In the genomic region with DNA sequence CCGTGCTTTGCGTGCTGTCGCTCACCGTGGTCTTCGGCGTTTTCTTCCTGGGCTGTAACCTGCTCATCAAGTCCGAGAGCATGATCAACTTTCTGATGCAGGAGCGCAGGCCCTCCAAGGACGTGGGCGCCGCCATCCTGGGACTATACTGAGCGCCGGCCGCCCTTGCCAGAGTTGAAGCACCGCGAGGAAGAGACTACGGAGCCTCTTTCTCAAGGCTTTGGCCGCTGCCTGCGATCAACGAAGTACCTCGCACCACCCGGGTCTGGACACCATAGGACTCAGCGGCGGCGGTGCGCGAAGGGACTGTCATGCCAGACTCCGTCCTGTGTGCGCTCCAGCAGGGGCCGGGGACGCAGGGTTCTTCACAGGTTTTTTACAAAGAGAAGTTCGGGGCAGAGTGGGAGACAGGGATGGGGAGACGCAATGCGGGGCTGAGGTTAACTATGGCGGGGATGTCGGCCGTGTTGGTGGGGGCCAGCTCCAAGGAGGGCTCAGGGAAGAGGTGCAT, we compare ENCODE assay signal across 10 mouse cellular contexts. TPM values are rescaled to one million over a fixed set of nuclear protein-coding genes. Genes with fewer than 3 reads are reported as not detected.
DNase-seq lines count a peak whose midpoint lies in the region; ATAC-seq and TF ChIP-seq lines count a peak whose summit lies in the region.
"Had no signal": no experiment of that assay in that cellular context is flagged by ENCODE, and none has a peak within 500 bp of the region (broad histone marks: within the 10 kb centered on the region; RNA-seq: fewer than 3 reads in every experiment).

No protein-coding gene starts in this region.

- no peaks in the 10 kb centered on the region for H3K27me3 ChIP-seq in testis, adult 2 months (ENCODE audit: control insufficient read depth, insufficient read depth, low read length)
- peaks cover 55% of the 10 kb centered on the region for H3K27me3 ChIP-seq in limb, embryonic 14.5 days (ENCODE audit: control insufficient read depth, insufficient read depth, low read length)
- peaks cover 14% of the 10 kb centered on the region; the same call in 1 of the 2 replicates for H3K27me3 ChIP-seq in stomach, postnatal 0 days (ENCODE audit: control insufficient read depth, insufficient read depth, low read length)

- intact Hi-C loops in gastrocnemius, adult 2 months (cut with DNase I), result no loop called here
- intact Hi-C loops in gastrocnemius, postnatal 14 days (cut with DNase I; ENCODE audit: low total_unique reads), result loop anchor here (10.0 kb wide), 1 partner anchor 265 kb away; no protein-coding TSS in a partner anchor

- H3K4me2 ChIP-seq in limb, embryonic 14.5 days (replicated peaks; ENCODE audit: low read depth, low read length, severe bottlenecking), result peak overlapping the region; percentile 76
- H3K4me2 ChIP-seq in stomach, postnatal 0 days (replicated peaks; ENCODE audit: low read depth), result peak overlapping the region; percentile 52

- no peak for TF ChIP-seq POLR2A in testis, adult 2 months (IDR thresholded peaks at IDR 0.05; ENCODE audit: control insufficient read depth, low read depth, low read length)
- no peak for TF ChIP-seq POLR2A in limb, embryonic 14.5 days (IDR thresholded peaks at IDR 0.05; ENCODE audit: borderline replicate concordance, extremely low read depth, insufficient read depth, insufficient read length)

- no peak for DNase-seq in gastrocnemius, adult 2 months
- no peak for DNase-seq in gastrocnemius, postnatal 14 days
- DNase-seq in testis, postnatal 10 days (ENCODE audit: low spot score), result no peak
- no peak for DNase-seq in limb, embryonic 14.5 days (ENCODE audit: low spot score)
- no peak for DNase-seq in stomach, postnatal 0 days (ENCODE audit: low spot score)
- no peak for DNase-seq in adrenal gland, postnatal 36 days
- no peak for DNase-seq in cerebellum, adult 8-10 months

- TF ChIP-seq CTCF in gastrocnemius, adult 2 months (IDR thresholded peaks at IDR 0.05), result no peak
- TF ChIP-seq CTCF in testis, adult 2 months (IDR thresholded peaks at IDR 0.05; ENCODE audit: control insufficient read depth, insufficient read depth, insufficient replicate concordance, low read depth, low read length), result no peak
- TF ChIP-seq CTCF in stomach, postnatal 0 days (IDR thresholded peaks at IDR 0.05; ENCODE audit: low read depth), result no peak

- peak overlapping the region; percentile 55 for H3K4me3 ChIP-seq in gastrocnemius, adult 2 months
- H3K4me3 ChIP-seq in testis, adult 2 months (ENCODE audit: control insufficient read depth, low read depth, low read length), result peak overlapping the region; percentile 75
- H3K4me3 ChIP-seq in limb, embryonic 14.5 days (replicated peaks; ENCODE audit: low read length), result peak overlapping the region; percentile 39
- peak overlapping the region; percentile 30 for H3K4me3 ChIP-seq in stomach, postnatal 0 days (ENCODE audit: low read depth, low read length)

- peaks cover 20% of the 10 kb centered on the region for H3K4me1 ChIP-seq in testis, adult 2 months (ENCODE audit: control insufficient read depth, insufficient read depth, low read length)
- H3K4me1 ChIP-seq in limb, embryonic 14.5 days (ENCODE audit: control insufficient read depth, insufficient read depth, low read length), result peaks cover 6% of the 10 kb centered on the region
- H3K4me1 ChIP-seq in stomach, postnatal 0 days (replicated peaks; ENCODE audit: control insufficient read depth, insufficient read depth), result no peaks in the 10 kb centered on the region

- no peak for TF ChIP-seq EP300 in stomach, postnatal 0 days (optimal IDR thresholded peaks at IDR 0.05)

- no peak overlapping the region for H3K27ac ChIP-seq in gastrocnemius, adult 2 months
- H3K27ac ChIP-seq in testis, adult 2 months (ENCODE audit: control insufficient read depth, insufficient read depth, low read depth, low read length), result no peak overlapping the region
- H3K27ac ChIP-seq in limb, embryonic 14.5 days (replicated peaks; ENCODE audit: low read depth, low read length), result no peak overlapping the region
- no peak overlapping the region for H3K27ac ChIP-seq in stomach, postnatal 0 days (replicated peaks)
- H3K27ac ChIP-seq: liver, embryonic 14.5 days had no signal

- H3K9ac ChIP-seq in limb, embryonic 14.5 days (ENCODE audit: low read depth, low read length, severe bottlenecking), result peak overlapping the region; percentile 12; the same call in 1 of the 2 replicates
- no peak overlapping the region for H3K9ac ChIP-seq in stomach, postnatal 0 days (ENCODE audit: low read length)
- H3K9ac ChIP-seq: liver, embryonic 14.5 days had no signal

- H3K9me3 ChIP-seq in limb, embryonic 14.5 days (ENCODE audit: control insufficient read depth, low read length), result no peaks in the 10 kb centered on the region
- H3K9me3 ChIP-seq in stomach, postnatal 0 days (ENCODE audit: control insufficient read depth, low read length), result no peaks in the 10 kb centered on the region

- no peaks in the 10 kb centered on the region for H3K36me3 ChIP-seq in testis, adult 2 months (ENCODE audit: control insufficient read depth, insufficient read depth, low read length)
- H3K36me3 ChIP-seq in limb, embryonic 14.5 days (ENCODE audit: control insufficient read depth, insufficient read depth, low read length), result no peaks in the 10 kb centered on the region
- H3K36me3 ChIP-seq in stomach, postnatal 0 days (ENCODE audit: control insufficient read depth, insufficient read depth, low read length), result no peaks in the 10 kb centered on the region

- 3% methylated on average over 37 of the region's 37 CpGs for WGBS in limb, embryonic 14.5 days
- 3% methylated on average over 37 of the region's 37 CpGs for WGBS in stomach, postnatal 0 days

- ATAC-seq in limb, embryonic 14.5 days (ENCODE audit: low FRiP score, low read depth), result no peak
- no peak for ATAC-seq in stomach, postnatal 0 days (ENCODE audit: low FRiP score, low TSS enrichment)

RNA-seq across cellular contexts. Expression of a gene that starts 0.7 kb away (rescaled TPM):
- total RNA-seq in gastrocnemius, adult 2 months (2021), result not detected
- not detected for total RNA-seq in gastrocnemius, postnatal 14 days (2021)
- 2.7 and 4.8 TPM in 2 replicates for polyA plus RNA-seq in testis, adult 2 months (2012; rRNA removed)
- polyA plus RNA-seq in limb, embryonic 14.5 days (2012; rRNA removed), result 0.11 and 0.20 TPM in 2 replicates
- polyA plus RNA-seq in limb, embryonic 14.5 days (2014; fragmentation: Nextera tagmentation; extraction: Ambion mirVana), result not detected in 2 replicates
- 0.16 and 0.25 TPM in 2 replicates for polyA plus RNA-seq in stomach, postnatal 0 days (2015; fragmentation: Nextera tagmentation; extraction: Ambion mirVana)
- total RNA-seq in adrenal gland, postnatal 36 days (2021), result under 1 TPM in 1 of 2 experiments, not detected in 1; 0.40 TPM
- polyA plus RNA-seq: C2C12; liver, embryonic 14.5 days had no signal

RNA-seq across cellular contexts. Expression of a gene that starts 11.3 kb away (rescaled TPM):
- not detected for total RNA-seq in gastrocnemius, adult 2 months (2021)
- not detected for total RNA-seq in gastrocnemius, postnatal 14 days (2021)
- 231 and 296 TPM in 2 replicates for polyA plus RNA-seq in testis, adult 2 months (2012; rRNA removed)
- not detected in 2 replicates for polyA plus RNA-seq in limb, embryonic 14.5 days (2012; rRNA removed)
- not detected in 2 replicates for polyA plus RNA-seq in limb, embryonic 14.5 days (2014; fragmentation: Nextera tagmentation; extraction: Ambion mirVana)
- not detected in 2 replicates for polyA plus RNA-seq in stomach, postnatal 0 days (2015; fragmentation: Nextera tagmentation; extraction: Ambion mirVana)
- total RNA-seq in adrenal gland, postnatal 36 days (2021), result not detected
- polyA plus RNA-seq: C2C12; liver, embryonic 14.5 days had no signal

RNA-seq across cellular contexts. Expression of a gene that starts 29.1 kb away (rescaled TPM):
- not detected for total RNA-seq in gastrocnemius, adult 2 months (2021)
- total RNA-seq in gastrocnemius, postnatal 14 days (2021), result not detected
- 21.5 and 29.5 TPM in 2 replicates for polyA plus RNA-seq in testis, adult 2 months (2012; rRNA removed)
- not detected in 2 replicates for polyA plus RNA-seq in limb, embryonic 14.5 days (2012; rRNA removed)
- not detected in 2 replicates for polyA plus RNA-seq in limb, embryonic 14.5 days (2014; fragmentation: Nextera tagmentation; extraction: Ambion mirVana)
- polyA plus RNA-seq in stomach, postnatal 0 days (2015; fragmentation: Nextera tagmentation; extraction: Ambion mirVana), result not detected in 2 replicates
- total RNA-seq in adrenal gland, postnatal 36 days (2021), result not detected
- polyA plus RNA-seq: C2C12; liver, embryonic 14.5 days had no signal

RNA-seq across cellular contexts. Expression of a gene that starts 47.7 kb away (rescaled TPM):
- total RNA-seq in gastrocnemius, adult 2 months (2021), result 10 to 100 TPM; 38.3 to 40.1 TPM
- 10 to 100 TPM; 40.0 to 43.5 TPM for total RNA-seq in gastrocnemius, postnatal 14 days (2021)
- polyA plus RNA-seq in testis, adult 2 months (2012; rRNA removed), result 150 and 154 TPM in 2 replicates
- 104 and 111 TPM in 2 replicates for polyA plus RNA-seq in limb, embryonic 14.5 days (2012; rRNA removed)
- polyA plus RNA-seq in limb, embryonic 14.5 days (2014; fragmentation: Nextera tagmentation; extraction: Ambion mirVana), result 106 and 107 TPM in 2 replicates
- 58.7 and 60.4 TPM in 2 replicates for polyA plus RNA-seq in stomach, postnatal 0 days (2015; fragmentation: Nextera tagmentation; extraction: Ambion mirVana)
- 10 to 100 TPM; 90.4 to 93.9 TPM for total RNA-seq in adrenal gland, postnatal 36 days (2021)
